Mouse (Mus musculus) mesoderm, embryonic 11.5 days (tissue): Measurements from ENCODE around the gene Slc5a10.

ENCODE experiments used
- DNase-seq: peaks from one replicate; pipeline ENCODE4 v3.0.0-alpha.2; 2012; ENCODE audit warnings: low read depth, low spot score

Slc5a10 gene

GRCm38 (mm10) chr11:61669492-61670490 lies 50.8 kb downstream of the Slc5a10 start:
- DNase-seq = no peak

- no peak for DNase-seq
Measured at GRCm38 (mm10) chr11:61667782-61668181, 52.8 kb downstream of the Slc5a10 start.

- no peak for DNase-seq
Measured at GRCm38 (mm10) chr11:61667248-61667647, 53.4 kb downstream of the Slc5a10 start.

- DNase-seq = peak; percentile 58
Measured at GRCm38 (mm10) chr11:61665991-61666799, 54.4 kb downstream of the Slc5a10 start.

GRCm38 (mm10) chr11:61665401-61665800 lies 55.2 kb downstream of the Slc5a10 start:
- DNase-seq = no peak

GRCm38 (mm10) chr11:61662189-61662588 lies 58.4 kb downstream of the Slc5a10 start:
- no peak for DNase-seq

- DNase-seq = no peak
Measured at GRCm38 (mm10) chr11:61660806-61661392, 59.7 kb downstream of the Slc5a10 start.

- DNase-seq = no peak
Measured at GRCm38 (mm10) chr11:61660001-61660400, 60.6 kb downstream of the Slc5a10 start.

GRCm38 (mm10) chr11:61659011-61659858 lies 61.4 kb downstream of the Slc5a10 start:
- no peak for DNase-seq

GRCm38 (mm10) chr11:61658360-61658922 lies 62.2 kb downstream of the Slc5a10 start:
- DNase-seq = no peak

GRCm38 (mm10) chr11:61657432-61657831 lies 63.2 kb downstream of the Slc5a10 start:
- DNase-seq = no peak

GRCm38 (mm10) chr11:61656148-61656850 lies 64.3 kb downstream of the Slc5a10 start:
- no peak for DNase-seq

- no peak for DNase-seq
Measured at GRCm38 (mm10) chr11:61655649-61656048, 65.0 kb downstream of the Slc5a10 start.

GRCm38 (mm10) chr11:61654786-61655311 lies 65.8 kb downstream of the Slc5a10 start:
- no peak for DNase-seq

- no peak for DNase-seq
Measured at GRCm38 (mm10) chr11:61653568-61653967, 67.1 kb downstream of the Slc5a10 start.

- DNase-seq = no peak
Measured at GRCm38 (mm10) chr11:61652686-61653447, 67.8 kb downstream of the Slc5a10 start, which contains the start of gene Grap. Grap (plus strand) TSS chr11:61653265.

GRCm38 (mm10) chr11:61652216-61652615 lies 68.4 kb downstream of the Slc5a10 start:
- no peak for DNase-seq

- no peak for DNase-seq
Measured at GRCm38 (mm10) chr11:61650470-61651265, 70.0 kb downstream of the Slc5a10 start.
